Mouse (Mus musculus) limb, embryonic 13.5 days (tissue): ENCODE measurements around the gene Atp6v1g2. TPM values are rescaled to one million over a fixed set of nuclear protein-coding genes. Genes with fewer than 3 reads are reported as not detected.
A peak's percentile ranks its signal among the peaks of the same experiment; 100 is the strongest.

Source experiments
- ATAC-seq: fragments of 200-750 bp; cut with Nextera tagmentation; 2 replicates; pipeline ENCODE4 v1.8.0; 2017; ENCODE audit warnings: low read depth, moderate number of reproducible peaks, moderate TSS enrichment; ENCODE audit not compliant: low FRiP score
- H3K27ac ChIP-seq: fragments of 300-500 bp; sonication (generic); 2 replicates; pipeline ENCODE4 v1.5.1; 2015; ENCODE audit warnings: inconsistent platforms, mild to moderate bottlenecking, moderate library complexity
- H3K27me3 ChIP-seq: fragments of 300-500 bp; sonication (generic); 2 replicates; pipeline ENCODE4 v1.6.1; 2015; ENCODE audit warnings: mild to moderate bottlenecking, inconsistent platforms
- H3K36me3 ChIP-seq: fragments of 300-500 bp; sonication (generic); 2 replicates; pipeline ENCODE4 v1.6.1; 2015; ENCODE audit warnings: inconsistent platforms, mild to moderate bottlenecking, moderate library complexity
- H3K4me1 ChIP-seq: fragments of 300-500 bp; sonication (generic); 2 replicates; pipeline ENCODE4 v1.6.1; 2015; ENCODE audit warnings: inconsistent platforms
- H3K4me2 ChIP-seq: fragments of 300-500 bp; sonication (generic); replicated peaks from 2 replicates; pipeline ENCODE4 v1.6.1; 2015; ENCODE audit warnings: inconsistent platforms, mild to moderate bottlenecking, moderate library complexity
- H3K4me3 ChIP-seq: fragments of 300-500 bp; sonication (generic); 2 replicates; pipeline ENCODE4 v1.5.1; 2015; ENCODE audit warnings: moderate library complexity, mild to moderate bottlenecking, inconsistent platforms
- H3K9ac ChIP-seq: fragments of 300-500 bp; sonication (generic); 2 replicates; pipeline ENCODE4 v1.6.1; 2015; ENCODE audit warnings: mild to moderate bottlenecking, inconsistent platforms
- H3K9me3 ChIP-seq: fragments of 300-500 bp; sonication (generic); 2 replicates; pipeline ENCODE4 v1.6.1; 2016; ENCODE audit warnings: inconsistent platforms
- WGBS: fragments of 180-500 bp; shearing (Covaris S2); methylation state at CpG from one replicate; pipeline ENCODE4 v1.1.7; 2015; 5-methylcytosine and 5-hydroxymethylcytosine counted together
- polyA plus RNA-seq: library from polyadenylated mRNA; unstranded; fragments of >200 nt; fragmentation: Nextera tagmentation; extraction: Ambion mirVana; gene quantifications from 2 replicates; pipeline ENCODE4 v1.2.1, GENCODE M21; 2015

The Atp6v1g2 gene
- polyA plus RNA-seq, 1 experiment from 2014 or later, result 4.2 TPM

GRCm38 (mm10) chr17:35194844-35195630 lies 38.4 kb upstream of the Atp6v1g2 start:
- H3K9ac ChIP-seq, result peak overlapping the region; percentile 64
- ATAC-seq, result no peak

GRCm38 (mm10) chr17:35195631-35196320 lies 37.7 kb upstream of the Atp6v1g2 start:
- 1% methylated on average over 66 of the region's 66 CpGs for WGBS
- Histone ChIP-seq H3K4me2 (peak overlapping the region; percentile 79), H3K36me3 (no peaks in the 10 kb centered on the region), H3K4me3 (peak overlapping the region; percentile 47), H3K27ac (no peak overlapping the region), H3K27me3 (peaks cover 69% of the 10 kb centered on the region), H3K9me3 (no peaks in the 10 kb centered on the region), H3K4me1 (peaks cover 15% of the 10 kb centered on the region), H3K9ac (peak overlapping the region; percentile 64)
- ATAC-seq, result peak; percentile 85

More at GRCm38 (mm10) chr17:35194844-35195630, 38.4 kb upstream of the Atp6v1g2 start:
- WGBS, result 40% methylated on average over 19 of the region's 19 CpGs
- Histone ChIP-seq H3K9me3 (no peaks in the 10 kb centered on the region), H3K36me3 (no peaks in the 10 kb centered on the region), H3K27ac (no peak overlapping the region), H3K27me3 (peaks cover 61% of the 10 kb centered on the region), H3K4me1 (peaks cover 15% of the 10 kb centered on the region), H3K4me3 (peak overlapping the region; percentile 47), H3K4me2 (peak overlapping the region; percentile 79)

GRCm38 (mm10) chr17:35196321-35196641 lies 37.2 kb upstream of the Atp6v1g2 start:
- no peak overlapping the region for H3K27ac ChIP-seq
- peak overlapping the region; percentile 79 for H3K4me2 ChIP-seq
- peaks cover 74% of the 10 kb centered on the region for H3K27me3 ChIP-seq
- H3K9ac ChIP-seq, result peak overlapping the region; percentile 64
- H3K36me3 ChIP-seq, result no peaks in the 10 kb centered on the region
- WGBS, result 34% methylated on average over 9 of the region's 9 CpGs
- H3K4me1 ChIP-seq, result peaks cover 15% of the 10 kb centered on the region
- no peak for ATAC-seq
- no peaks in the 10 kb centered on the region for H3K9me3 ChIP-seq
- H3K4me3 ChIP-seq, result peak overlapping the region; percentile 47

DNA sequence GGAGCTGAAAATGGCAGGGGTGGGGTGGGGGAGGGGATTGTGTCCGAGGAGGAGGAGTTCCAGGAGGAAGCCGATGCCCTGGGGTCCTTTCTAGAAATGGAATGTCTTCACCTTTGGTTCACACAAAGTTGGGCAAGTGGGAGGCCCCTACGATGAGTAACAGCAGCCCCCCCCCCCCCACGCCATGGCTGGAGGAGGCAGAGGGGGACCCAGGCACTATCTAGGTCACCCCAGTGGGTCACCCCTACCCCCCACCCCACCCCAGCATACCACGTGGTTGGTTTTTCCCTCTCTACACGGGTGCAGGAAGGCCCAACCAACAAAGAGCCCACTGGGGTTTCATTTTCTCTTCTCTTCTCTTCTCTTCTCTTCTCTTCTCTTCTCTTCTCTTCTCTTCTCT lies 36.3 kb upstream of the Atp6v1g2 start:
- Histone ChIP-seq H3K27me3 (peaks cover 82% of the 10 kb centered on the region), H3K36me3 (no peaks in the 10 kb centered on the region), H3K27ac (no peak overlapping the region), H3K4me2 (no peak overlapping the region), H3K9ac (no peak overlapping the region), H3K4me1 (peaks cover 15% of the 10 kb centered on the region), H3K9me3 (no peaks in the 10 kb centered on the region), H3K4me3 (no peak overlapping the region)
- ATAC-seq, result no peak
- WGBS, result 33% methylated on average over 6 of the region's 6 CpGs

- no peak overlapping the region for H3K4me3 ChIP-seq
- H3K4me2 ChIP-seq, result no peak overlapping the region
- peaks cover 91% of the 10 kb centered on the region for H3K27me3 ChIP-seq
- WGBS, result 63% methylated on average over 7 of the region's 7 CpGs
- no peaks in the 10 kb centered on the region for H3K36me3 ChIP-seq
- no peak overlapping the region for H3K9ac ChIP-seq
- no peak overlapping the region for H3K27ac ChIP-seq
- H3K4me1 ChIP-seq, result peaks cover 15% of the 10 kb centered on the region
- H3K9me3 ChIP-seq, result no peaks in the 10 kb centered on the region
- no peak for ATAC-seq
These were observed 35.4 kb upstream of the Atp6v1g2 start for GRCm38 (mm10) chr17:35198029-35198428.

DNA sequence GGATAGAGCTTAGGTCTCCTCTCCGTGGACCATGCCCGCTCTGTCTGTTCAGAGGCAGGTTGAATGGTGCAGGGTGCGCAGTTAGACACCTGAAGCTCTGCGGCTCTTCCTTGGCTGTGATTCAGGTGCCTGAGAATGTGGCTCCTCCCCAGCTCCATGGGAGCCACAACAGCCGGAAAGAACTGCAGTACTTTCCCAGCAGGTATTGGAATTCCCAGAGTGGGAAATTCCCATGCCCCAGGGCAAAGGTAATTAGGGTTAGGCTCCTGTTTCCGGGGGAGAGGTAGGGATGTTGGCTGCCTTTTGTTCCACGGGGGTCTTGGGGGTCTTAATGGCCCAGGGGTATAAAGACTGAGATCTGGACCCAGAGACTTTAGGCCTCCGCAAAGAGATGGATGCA lies 34.5 kb upstream of the Atp6v1g2 start:
- no peak for ATAC-seq
- Histone ChIP-seq H3K4me1 (peaks cover 15% of the 10 kb centered on the region), H3K4me2 (no peak overlapping the region), H3K4me3 (no peak overlapping the region), H3K9ac (no peak overlapping the region), H3K9me3 (no peaks in the 10 kb centered on the region), H3K27me3 (peaks cover 93% of the 10 kb centered on the region), H3K27ac (no peak overlapping the region), H3K36me3 (no peaks in the 10 kb centered on the region)
- WGBS, result 20% methylated on average over 8 of the region's 8 CpGs

DNA sequence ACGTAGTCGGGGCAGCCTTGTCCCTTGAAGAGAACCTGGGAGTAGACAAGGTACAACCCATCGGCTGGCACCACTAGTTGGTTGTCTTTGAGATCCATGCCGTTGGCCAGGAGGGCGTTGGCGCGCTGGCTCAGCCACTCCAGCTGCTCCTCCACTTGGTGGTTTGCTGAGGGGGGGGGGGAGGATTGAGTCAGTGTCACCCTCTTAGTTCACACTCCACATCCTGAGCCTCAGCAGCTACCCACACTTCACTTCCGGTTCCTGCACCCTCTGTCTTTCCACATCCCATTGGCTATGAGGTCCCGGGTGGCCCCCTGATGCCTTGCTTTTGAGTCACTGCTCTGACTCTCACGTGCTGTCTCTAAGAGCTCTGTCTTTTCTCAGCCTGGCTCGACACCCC lies 33.1 kb upstream of the Atp6v1g2 start:
- 88% methylated on average over 11 of the region's 11 CpGs for WGBS
- Histone ChIP-seq H3K4me1 (peaks cover 9% of the 10 kb centered on the region), H3K27me3 (peaks cover 91% of the 10 kb centered on the region), H3K27ac (no peak overlapping the region), H3K4me3 (no peak overlapping the region), H3K4me2 (no peak overlapping the region), H3K9ac (no peak overlapping the region), H3K9me3 (no peaks in the 10 kb centered on the region), H3K36me3 (no peaks in the 10 kb centered on the region)
- no peak for ATAC-seq

DNA sequence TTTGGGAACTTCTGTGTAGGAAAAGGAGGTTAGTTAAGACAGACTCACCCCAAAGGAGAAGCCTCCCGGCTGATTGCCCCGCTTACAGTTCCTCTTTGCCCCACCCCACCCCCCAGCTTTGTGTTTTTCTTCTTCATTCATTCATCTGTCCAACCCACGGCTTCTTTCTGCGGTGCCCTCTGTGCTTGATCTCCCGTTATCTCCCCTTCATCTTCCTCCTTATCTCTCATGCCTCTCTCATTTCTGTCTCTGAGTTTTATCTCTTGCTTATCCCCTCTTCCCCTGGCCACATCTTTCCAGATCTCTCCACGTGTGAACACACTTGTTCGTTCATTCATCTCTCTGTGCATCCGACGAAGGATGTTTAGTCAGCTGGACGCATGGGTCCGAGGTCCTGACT lies 32.3 kb upstream of the Atp6v1g2 start:
- WGBS, result 71% methylated on average over 11 of the region's 11 CpGs

DNA sequence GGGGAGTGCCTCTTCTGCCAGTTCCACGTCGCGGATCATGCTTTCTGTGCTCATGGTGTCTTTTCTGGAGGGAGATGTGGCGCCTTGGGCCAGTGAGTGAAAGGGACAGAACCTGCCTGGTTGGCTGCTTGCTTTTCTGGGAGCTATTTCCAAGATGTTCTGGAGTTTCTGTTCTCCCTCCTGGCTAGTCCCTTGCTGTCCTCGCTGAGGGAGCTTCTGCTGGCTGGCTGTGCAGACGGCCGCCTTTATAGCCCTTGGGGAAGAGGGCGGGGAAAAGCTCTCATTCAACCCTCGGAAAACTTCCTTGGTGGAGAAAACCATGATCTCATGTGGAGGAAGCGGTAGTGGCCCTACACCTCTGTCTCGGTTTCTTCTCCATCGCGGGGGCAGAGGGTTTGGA lies 31.7 kb upstream of the Atp6v1g2 start, which contains the start of gene Tnf:
Gene Tnf, minus strand, starts transcription at position 221 of the 400 bp plus-strand sequence.
- 32% methylated on average over 13 of the region's 13 CpGs for WGBS
- no peaks in the 10 kb centered on the region for H3K36me3 ChIP-seq
- H3K27ac ChIP-seq, result no peak within 1 kb of the TSS
- H3K9me3 ChIP-seq, result no peaks in the 10 kb centered on the region
- H3K4me1 ChIP-seq, result no peaks in the 10 kb centered on the region
- ATAC-seq, result no peak
- H3K9ac ChIP-seq, result no peak within 1 kb of the TSS
- peak within 1 kb of the TSS; percentile 25; the same call in 1 of the 2 replicates for H3K4me2 ChIP-seq
- H3K27me3 ChIP-seq, result peaks cover 84% of the 10 kb centered on the region
- H3K4me3 ChIP-seq, result no peak within 1 kb of the TSS

More for the DNA sequence above, 32.3 kb upstream of the Atp6v1g2 start:
- Histone ChIP-seq H3K27ac (no peak overlapping the region), H3K9ac (no peak overlapping the region), H3K4me1 (peaks cover 2% of the 10 kb centered on the region), H3K9me3 (no peaks in the 10 kb centered on the region), H3K4me2 (no peak overlapping the region), H3K4me3 (no peak overlapping the region), H3K36me3 (no peaks in the 10 kb centered on the region), H3K27me3 (peaks cover 89% of the 10 kb centered on the region)
- ATAC-seq, result no peak

- 70% methylated on average over 4 of the region's 4 CpGs for WGBS
- Histone ChIP-seq H3K4me2 (no peak overlapping the region), H3K9ac (no peak overlapping the region), H3K4me1 (no peaks in the 10 kb centered on the region), H3K4me3 (no peak overlapping the region), H3K36me3 (no peaks in the 10 kb centered on the region), H3K27me3 (peaks cover 78% of the 10 kb centered on the region), H3K27ac (no peak overlapping the region), H3K9me3 (no peaks in the 10 kb centered on the region)
- ATAC-seq, result no peak
These were observed 31.0 kb upstream of the Atp6v1g2 start for GRCm38 (mm10) chr17:35202442-35202841.

- no peak within 1 kb of the TSS for H3K27ac ChIP-seq
- no peak for ATAC-seq
- 24% methylated on average over 20 of the region's 20 CpGs for WGBS
- H3K9me3 ChIP-seq, result no peaks in the 10 kb centered on the region
- H3K9ac ChIP-seq, result 0 out of 2 replicates have a peak within 1 kb of the TSS, but pooled peaks have one; percentile 13
- H3K4me2 ChIP-seq, result no peak within 1 kb of the TSS
- peaks cover 60% of the 10 kb centered on the region for H3K27me3 ChIP-seq
- no peaks in the 10 kb centered on the region for H3K36me3 ChIP-seq
- no peaks in the 10 kb centered on the region for H3K4me1 ChIP-seq
- H3K4me3 ChIP-seq, result no peak within 1 kb of the TSS
These were observed 28.7 kb upstream of the Atp6v1g2 start, which contains the start of gene Lta for GRCm38 (mm10) chr17:35204494-35205379. Gene Lta (minus strand): TSS chr17:35205351.
